Mouse (Mus musculus): Measurements from ENCODE around the gene Tmem214.
A peak's percentile ranks its signal among the peaks of the same experiment; 100 is the strongest.

The Tmem214 gene

GRCm38 (mm10) chr5:30915456-30915855 is 47.6 kb downstream of the Tmem214 start:
- DNase-seq (ENCODE audit: low spot score), result no peak

DNA sequence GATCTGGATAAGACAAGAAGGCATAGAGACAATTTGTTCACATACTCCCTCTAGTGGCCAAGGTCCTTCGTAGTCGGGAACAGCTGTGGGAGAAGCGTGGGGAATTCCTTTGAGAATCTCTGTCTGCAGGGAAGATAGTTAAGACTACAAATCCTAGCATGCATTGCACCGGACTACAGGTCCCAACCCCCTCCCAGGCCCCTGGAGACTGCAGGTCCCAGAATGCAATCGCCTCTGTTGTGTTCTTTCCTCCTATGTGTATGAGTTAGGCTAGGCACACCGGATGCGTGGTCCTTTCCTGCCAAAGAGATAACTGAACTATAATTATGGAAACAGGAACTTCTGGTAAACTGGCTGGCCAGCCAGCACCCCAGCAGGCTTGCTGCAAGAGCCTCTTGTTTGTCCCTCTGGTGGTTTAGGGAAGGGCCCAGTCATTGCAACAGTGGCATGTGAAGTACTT is 48.2 kb downstream of the Tmem214 start:
- DNase-seq (ENCODE audit: low spot score), result peak; percentile 99

DNA sequence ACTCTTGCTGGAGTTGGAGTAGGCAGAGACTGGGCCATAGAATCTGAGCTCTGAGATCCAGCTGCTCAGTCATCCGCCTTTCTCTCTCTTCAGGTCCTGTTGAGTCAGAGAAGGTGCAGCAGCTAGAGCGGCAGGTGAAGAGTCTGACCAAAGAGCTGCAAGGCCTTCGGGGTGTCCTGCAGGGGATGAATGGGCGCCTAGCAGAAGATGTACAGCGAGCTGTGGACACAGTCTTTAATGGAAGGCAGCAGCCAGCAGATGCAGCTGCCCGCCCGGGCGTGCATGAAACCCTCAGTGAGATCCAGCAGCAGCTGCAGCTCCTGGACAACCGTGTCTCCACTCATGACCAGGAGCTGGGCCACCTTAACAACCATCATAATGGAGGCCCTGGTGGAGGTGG is 49.0 kb downstream of the Tmem214 start:
- no peak for DNase-seq (ENCODE audit: low spot score)

DNA sequence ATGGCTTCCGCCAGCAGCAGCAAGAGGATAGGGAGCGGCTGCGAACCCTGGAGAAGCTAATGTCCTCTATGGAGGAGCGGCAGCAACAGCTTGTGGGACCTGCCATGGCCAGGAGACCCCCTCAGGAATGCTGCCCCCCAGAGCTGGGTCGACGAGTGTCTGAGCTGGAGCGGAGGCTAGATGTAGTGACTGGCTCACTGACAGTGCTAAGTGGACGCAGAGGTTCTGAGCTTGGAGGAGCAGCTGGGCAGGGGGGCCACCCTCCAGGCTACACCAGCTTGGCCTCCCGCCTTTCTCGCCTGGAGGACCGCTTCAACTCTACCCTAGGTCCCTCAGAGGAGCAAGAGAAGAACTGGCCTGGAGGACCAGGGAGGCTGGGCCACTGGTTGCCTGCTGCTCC is 49.5 kb downstream of the Tmem214 start:
- no peak for DNase-seq (ENCODE audit: low spot score)

DNA sequence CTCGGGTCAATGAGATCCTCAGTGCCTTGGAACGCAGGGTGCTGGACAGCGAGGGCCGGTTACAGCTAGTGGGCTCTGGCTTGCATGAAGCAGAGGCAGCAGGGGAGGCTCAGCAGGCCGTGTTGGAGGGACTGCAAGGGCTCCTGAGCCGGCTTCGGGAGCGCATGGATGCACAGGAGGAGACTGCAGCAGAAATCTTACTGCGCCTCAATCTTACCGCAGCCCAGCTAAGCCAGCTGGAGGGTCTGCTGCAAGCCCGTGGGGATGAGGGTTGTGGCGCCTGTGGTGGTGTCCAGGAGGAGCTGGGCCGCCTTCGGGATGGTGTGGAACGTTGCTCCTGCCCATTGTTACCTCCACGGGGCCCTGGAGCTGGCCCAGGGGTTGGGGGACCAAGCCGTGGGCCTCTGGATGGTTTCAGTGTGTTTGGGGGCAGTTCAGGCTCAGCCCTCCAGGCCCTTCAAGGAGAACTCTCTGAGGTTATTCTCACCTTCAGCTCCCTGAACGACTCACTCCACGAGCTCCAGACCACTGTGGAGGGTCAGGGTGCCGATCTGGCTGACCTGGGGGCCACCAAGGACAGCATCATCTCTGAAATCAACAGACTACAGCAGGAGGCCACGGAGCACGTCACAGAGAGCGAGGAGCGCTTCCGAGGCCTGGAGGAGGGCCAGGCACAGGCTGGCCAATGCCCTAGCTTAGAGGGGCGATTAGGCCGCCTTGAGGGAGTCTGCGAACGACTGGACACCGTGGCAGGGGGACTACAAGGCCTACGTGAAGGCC is 50.3 kb downstream of the Tmem214 start:
- DNase-seq (ENCODE audit: low spot score), result no peak

GRCm38 (mm10) chr5:30918691-30919090 is 50.9 kb downstream of the Tmem214 start:
- DNase-seq (ENCODE audit: low spot score), result no peak

DNA sequence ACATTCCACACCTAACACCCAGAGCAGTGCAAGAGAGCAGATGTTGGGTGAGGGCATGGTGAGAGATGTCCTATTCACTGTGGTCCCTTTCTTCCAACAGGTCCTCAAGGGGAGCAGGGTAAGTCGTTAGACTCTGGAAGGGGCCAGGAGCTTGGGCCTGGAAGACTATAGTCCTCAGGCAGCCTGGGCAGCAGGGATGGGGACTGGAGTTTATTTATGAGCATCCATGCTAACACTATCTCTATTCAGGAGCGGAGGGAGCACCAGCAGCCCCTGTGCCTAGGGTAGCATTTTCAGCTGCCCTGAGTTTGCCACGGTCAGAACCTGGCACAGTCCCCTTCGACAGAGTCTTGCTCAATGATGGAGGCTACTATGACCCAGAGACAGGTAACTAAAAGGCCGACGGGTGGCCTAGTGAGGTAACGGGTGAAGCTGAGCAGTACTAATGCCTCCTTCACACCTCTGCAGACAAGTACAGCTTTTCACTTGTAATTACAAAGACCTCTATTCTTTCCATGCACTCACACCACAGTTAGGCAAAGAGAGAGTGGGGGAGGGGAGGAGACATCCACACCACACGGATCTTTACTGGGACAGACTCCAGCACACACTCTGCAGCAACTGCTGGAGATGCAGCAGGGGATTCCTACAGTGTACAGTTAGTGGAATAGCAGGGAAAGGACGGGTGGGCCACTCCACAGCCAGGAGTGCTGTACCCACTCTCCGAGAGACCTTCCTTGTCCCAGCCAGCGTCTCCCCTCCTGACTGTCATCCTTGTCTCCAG is 52.2 kb downstream of the Tmem214 start:
- no peak for DNase-seq (ENCODE audit: low spot score)

GRCm38 (mm10) chr5:30920621-30921020 is 52.8 kb downstream of the Tmem214 start:
- no peak for DNase-seq (ENCODE audit: low spot score)

- DNase-seq (ENCODE audit: low spot score), result peak; percentile 95
These were observed 53.6 kb downstream of the Tmem214 start, which contains the start of gene Khk for GRCm38 (mm10) chr5:30921256-30922033. Khk (plus strand) TSS chr5:30921431.

DNA sequence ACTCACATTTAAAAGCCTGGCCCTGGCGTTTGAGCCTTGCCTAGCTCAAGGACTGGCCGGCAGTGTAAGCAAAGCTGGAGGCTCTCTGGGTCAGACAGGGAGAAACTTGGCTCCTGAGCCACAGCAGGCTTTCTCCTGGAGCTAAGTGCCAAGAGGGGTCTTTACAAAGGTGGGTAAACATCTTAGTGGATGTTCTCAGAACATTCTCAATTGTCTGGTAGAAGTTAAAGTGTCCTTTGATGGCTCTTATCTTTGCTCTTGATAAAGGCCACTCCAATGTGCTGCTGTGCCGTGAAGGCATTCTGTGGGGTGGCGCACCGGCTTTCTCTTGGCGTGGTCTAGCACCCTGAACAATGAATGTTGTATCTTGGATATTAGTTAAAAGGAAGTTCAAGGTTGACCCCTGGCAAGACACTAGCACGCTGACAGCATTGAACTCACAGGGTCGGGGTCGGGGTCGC is 54.8 kb downstream of the Tmem214 start:
- DNase-seq (ENCODE audit: low spot score), result no peak

DNA sequence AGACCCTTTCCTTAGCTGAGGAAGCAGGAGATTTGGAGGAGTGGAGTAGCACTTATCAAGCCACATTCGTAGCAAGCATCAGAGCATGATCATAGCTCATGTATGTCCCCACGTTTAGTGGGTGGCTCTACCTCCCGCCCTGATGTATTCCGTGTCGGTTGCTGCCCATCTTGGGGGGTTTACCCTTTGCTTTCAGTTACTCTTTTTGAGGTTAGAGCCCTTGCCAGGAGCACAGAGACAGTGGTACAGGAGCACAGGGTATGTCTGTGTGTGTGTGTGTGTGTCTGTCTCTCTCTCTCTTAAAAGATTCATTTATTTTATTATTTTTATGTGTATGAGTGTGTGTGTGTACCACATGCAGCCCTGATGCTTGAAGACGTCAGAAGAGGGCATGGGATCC is 55.3 kb downstream of the Tmem214 start:
- no peak for DNase-seq (ENCODE audit: low spot score)

GRCm38 (mm10) chr5:30924614-30925013 is 56.8 kb downstream of the Tmem214 start:
- DNase-seq (ENCODE audit: low spot score), result no peak

- DNase-seq (ENCODE audit: low spot score), result no peak
These were observed 57.4 kb downstream of the Tmem214 start for GRCm38 (mm10) chr5:30925217-30925616.

DNA sequence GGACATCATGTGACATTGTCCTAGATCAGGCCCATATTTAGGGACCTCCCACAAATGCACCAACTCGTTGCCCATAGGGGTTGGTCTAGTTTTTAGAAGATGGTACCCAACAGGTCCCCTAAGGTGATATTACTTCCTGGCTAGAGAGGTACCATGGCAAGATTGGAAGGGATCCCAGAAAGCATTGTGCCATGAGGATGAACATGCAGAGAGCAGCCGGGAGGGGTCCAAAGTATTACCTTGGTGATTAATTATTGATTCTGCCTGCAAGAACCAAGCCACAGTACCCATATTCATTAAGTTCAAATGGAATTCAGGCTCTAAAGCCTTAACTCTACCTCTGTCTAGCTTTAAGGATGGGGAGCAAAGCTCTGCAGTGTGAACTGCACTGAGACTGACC is 58.3 kb downstream of the Tmem214 start:
- no peak for DNase-seq (ENCODE audit: low spot score)

GRCm38 (mm10) chr5:30927945-30928529 is 60.2 kb downstream of the Tmem214 start:
- DNase-seq (ENCODE audit: low spot score), result peak; percentile 60
